Mouse (Mus musculus) E14TG2a.4 (cell line): ENCODE measurements around the gene Scgb1a1.

Experiments used
- CTCF ChIP-seq: conservative IDR thresholded peaks from 2 replicates; pipeline ENCODE4 v1.5.1; 2014; ENCODE audit warnings: low read length
- POU5F1 ChIP-seq: IDR thresholded peaks from 2 replicates; pipeline ENCODE4 v1.6.1; 2014; ENCODE audit warnings: low read length, borderline replicate concordance

DNA sequence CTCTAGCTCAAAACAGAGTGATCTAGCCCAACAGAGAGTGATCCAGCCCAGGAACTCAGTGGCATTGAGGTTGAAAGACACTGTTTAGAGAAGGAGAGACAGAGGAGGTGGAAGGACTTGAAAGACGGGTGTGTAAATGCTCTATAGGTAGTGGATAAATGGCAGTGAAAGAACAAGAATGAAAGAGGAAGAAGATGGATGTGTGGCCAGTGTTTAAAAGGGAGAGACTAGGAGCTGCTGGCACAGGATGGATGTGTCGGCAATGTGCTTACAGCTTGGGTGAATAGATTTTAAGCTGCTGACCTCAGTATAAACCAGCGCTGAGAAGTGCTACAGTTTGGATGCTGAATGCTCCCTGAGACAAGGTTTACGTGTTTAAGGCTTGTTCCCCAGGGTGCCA, 13.3 kb downstream of the Scgb1a1 start:
- TF ChIP-seq CTCF (no peak), POU5F1 (no peak)
